Mouse (Mus musculus): ENCODE data around the gene Slc6a9. TPM values are rescaled to one million over a fixed set of nuclear protein-coding genes. Genes with fewer than 3 reads are reported as not detected.

Gene Slc6a9
- total and polyA plus RNA-seq, 2 experiments from 2014 or later, result 33.7 to 35.0 TPM

DNA sequence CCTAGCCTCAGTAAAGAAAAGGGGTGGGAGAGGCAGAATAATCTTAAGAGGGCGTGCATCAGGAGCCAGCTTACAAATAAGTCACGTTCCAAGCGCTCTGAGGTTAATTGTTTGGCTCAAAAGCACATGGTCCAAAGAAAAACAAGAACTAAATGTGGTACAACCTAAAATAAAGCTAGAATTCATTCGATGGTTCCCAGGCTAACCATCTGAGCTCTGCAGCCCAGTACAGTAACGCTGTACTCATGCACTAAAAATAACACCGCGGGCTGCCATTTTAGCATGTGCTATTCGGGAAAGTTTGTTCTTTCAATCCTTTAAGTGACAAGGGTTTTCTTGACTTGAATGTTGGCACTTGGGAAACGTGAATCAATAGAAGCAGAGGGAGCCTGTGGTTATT lies 26.3 kb downstream of the Slc6a9 start:
- DNase-seq, result no peak
- peaks cover 5% of the 10 kb centered on the region; the same call in 1 of the 2 replicates for H3K36me3 ChIP-seq (ENCODE audit: insufficient read depth)
- no peak overlapping the region for H3K4me2 ChIP-seq (ENCODE audit: low read depth)
- H3K27ac ChIP-seq (ENCODE audit: low read depth, low read length), result no peak overlapping the region
- no peaks in the 10 kb centered on the region for H3K9me3 ChIP-seq (ENCODE audit: low read length)
- WGBS, result 59% methylated on average over 9 of the region's 9 CpGs
- no peak overlapping the region for H3K4me3 ChIP-seq (ENCODE audit: low read depth, low read length)
- no peak overlapping the region for H3K9ac ChIP-seq
- no peak for ATAC-seq
- TF ChIP-seq CTCF (IDR thresholded peaks at IDR 0.05; ENCODE audit: low read depth), result no peak
- no peaks in the 10 kb centered on the region for H3K27me3 ChIP-seq (ENCODE audit: insufficient read depth, low read length)
- H3K4me1 ChIP-seq (ENCODE audit: insufficient read depth), result no peaks in the 10 kb centered on the region

DNA sequence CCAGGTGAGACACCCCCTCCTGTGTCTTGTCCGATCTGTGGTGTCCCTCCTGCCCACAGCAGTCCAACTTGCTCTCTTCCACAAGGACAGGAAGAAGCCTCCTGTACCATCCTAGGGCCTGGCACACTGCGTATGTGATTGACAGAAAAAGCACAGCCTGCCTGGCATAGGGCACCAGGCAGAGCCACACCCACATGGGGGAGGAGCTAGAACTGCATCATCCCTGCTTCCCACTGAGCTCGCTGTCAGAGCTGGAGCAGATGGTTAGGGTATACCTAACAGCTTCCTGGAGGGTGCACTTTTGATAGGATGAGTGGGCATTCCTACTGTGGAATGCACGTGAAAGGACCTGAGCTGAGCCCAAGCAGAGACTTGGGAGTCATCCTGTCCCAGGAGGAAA lies 28.5 kb downstream of the Slc6a9 start:
- DNase-seq (peak; percentile 76), ATAC-seq (peak; percentile 93)
- TF ChIP-seq CTCF (IDR thresholded peaks at IDR 0.05; ENCODE audit: low read depth), result no peak
- Histone ChIP-seq H3K4me3 (ENCODE audit: low read depth, low read length) (no peak overlapping the region), H3K27ac (ENCODE audit: low read depth, low read length) (0 out of 2 replicates have a peak overlapping the region, but pooled peaks have one; percentile 21), H3K4me1 (ENCODE audit: insufficient read depth) (no peaks in the 10 kb centered on the region), H3K9ac (no peak overlapping the region), H3K4me2 (ENCODE audit: low read depth) (no peak overlapping the region), H3K36me3 (ENCODE audit: insufficient read depth) (peaks cover 3% of the 10 kb centered on the region; the same call in 1 of the 2 replicates), H3K27me3 (ENCODE audit: insufficient read depth, low read length) (no peaks in the 10 kb centered on the region), H3K9me3 (ENCODE audit: low read length) (no peaks in the 10 kb centered on the region)
- 30% methylated on average over 4 of the region's 4 CpGs for WGBS

DNA sequence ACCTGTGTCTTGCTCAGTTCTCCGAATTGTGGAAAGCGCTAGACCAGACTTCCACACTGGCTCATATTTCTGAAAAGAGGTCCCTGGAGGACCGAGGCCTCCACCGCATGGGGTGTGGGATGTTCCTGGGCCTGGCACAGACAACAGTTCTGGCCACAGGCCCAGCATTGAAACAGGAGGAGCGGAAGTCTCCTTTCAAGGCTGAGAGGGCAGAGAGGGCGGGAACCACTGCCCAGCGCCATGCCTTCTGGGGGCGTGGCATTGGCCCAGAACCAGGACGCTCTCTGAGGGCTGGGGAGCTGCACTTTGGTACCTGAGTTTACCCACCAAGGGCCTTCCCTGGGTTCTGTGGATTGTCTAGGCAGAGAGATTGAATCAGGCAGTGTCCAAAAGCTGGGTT lies 31.8 kb downstream of the Slc6a9 start:
- 40% methylated on average over 9 of the region's 9 CpGs for WGBS
- H3K4me2 ChIP-seq (ENCODE audit: low read depth), result no peak overlapping the region
- no peak overlapping the region for H3K4me3 ChIP-seq (ENCODE audit: low read depth, low read length)
- no peak for ATAC-seq
- H3K4me1 ChIP-seq (ENCODE audit: insufficient read depth), result no peaks in the 10 kb centered on the region
- no peak overlapping the region for H3K27ac ChIP-seq (ENCODE audit: low read depth, low read length)
- no peak overlapping the region for H3K9ac ChIP-seq
- no peaks in the 10 kb centered on the region for H3K36me3 ChIP-seq (ENCODE audit: insufficient read depth)
- DNase-seq, result no peak
- H3K27me3 ChIP-seq (ENCODE audit: insufficient read depth, low read length), result no peaks in the 10 kb centered on the region
- TF ChIP-seq CTCF (IDR thresholded peaks at IDR 0.05; ENCODE audit: low read depth), result no peak
- no peaks in the 10 kb centered on the region for H3K9me3 ChIP-seq (ENCODE audit: low read length)

DNA sequence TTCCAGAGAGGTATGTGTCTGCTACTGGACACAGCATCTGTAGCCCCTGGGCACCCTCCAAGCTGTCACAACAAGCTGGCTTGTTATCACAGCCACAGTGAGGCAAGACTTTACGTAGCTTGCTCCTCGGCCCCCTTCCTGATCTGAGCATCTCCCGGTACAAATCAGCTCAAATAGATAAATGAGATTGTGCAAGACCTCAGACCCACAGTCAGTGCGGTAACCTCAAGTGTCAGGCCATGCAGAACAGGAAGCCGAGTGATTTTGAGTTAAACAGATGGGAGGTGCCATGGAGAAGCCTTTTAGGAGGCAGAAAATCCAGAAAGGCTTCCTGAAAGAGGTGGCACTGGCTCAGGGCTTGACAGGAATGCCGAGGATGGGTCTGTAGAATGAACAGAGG lies 32.7 kb downstream of the Slc6a9 start:
- no peak overlapping the region for H3K4me2 ChIP-seq (ENCODE audit: low read depth)
- H3K4me1 ChIP-seq (ENCODE audit: insufficient read depth), result no peaks in the 10 kb centered on the region
- DNase-seq (no peak), ATAC-seq (no peak)
- H3K4me3 ChIP-seq (ENCODE audit: low read depth, low read length), result no peak overlapping the region
- H3K36me3 ChIP-seq (ENCODE audit: insufficient read depth), result peaks cover 3% of the 10 kb centered on the region; the same call in 1 of the 2 replicates
- no peak overlapping the region for H3K27ac ChIP-seq (ENCODE audit: low read depth, low read length)
- H3K27me3 ChIP-seq (ENCODE audit: insufficient read depth, low read length), result no peaks in the 10 kb centered on the region
- no peaks in the 10 kb centered on the region for H3K9me3 ChIP-seq (ENCODE audit: low read length)
- 81% methylated on average over 6 of the region's 6 CpGs for WGBS
- H3K9ac ChIP-seq, result no peak overlapping the region
- TF ChIP-seq CTCF (IDR thresholded peaks at IDR 0.05; ENCODE audit: low read depth), result no peak

DNA sequence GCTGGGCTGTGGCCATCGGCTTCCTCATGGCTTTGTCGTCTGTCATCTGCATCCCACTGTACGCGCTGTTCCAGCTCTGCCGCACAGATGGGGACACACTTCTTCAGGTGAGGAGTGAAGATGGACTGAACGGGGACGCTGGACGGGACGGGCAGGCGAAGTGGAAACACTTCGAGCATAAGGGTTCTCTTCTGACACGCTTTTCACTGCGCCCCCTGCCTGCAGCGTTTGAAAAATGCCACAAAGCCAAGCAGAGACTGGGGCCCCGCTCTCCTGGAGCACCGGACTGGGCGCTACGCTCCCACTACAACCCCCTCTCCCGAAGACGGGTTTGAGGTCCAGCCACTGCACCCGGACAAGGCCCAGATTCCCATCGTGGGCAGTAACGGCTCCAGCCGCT lies 33.5 kb downstream of the Slc6a9 start:
- peak; percentile 83 for TF ChIP-seq CTCF (IDR thresholded peaks at IDR 0.05; ENCODE audit: low read depth)
- Histone ChIP-seq H3K4me3 (ENCODE audit: low read depth, low read length) (no peak overlapping the region), H3K9ac (no peak overlapping the region), H3K27me3 (ENCODE audit: insufficient read depth, low read length) (no peaks in the 10 kb centered on the region), H3K4me2 (ENCODE audit: low read depth) (no peak overlapping the region), H3K9me3 (ENCODE audit: low read length) (no peaks in the 10 kb centered on the region), H3K4me1 (ENCODE audit: insufficient read depth) (no peaks in the 10 kb centered on the region), H3K27ac (ENCODE audit: low read depth, low read length) (no peak overlapping the region), H3K36me3 (ENCODE audit: insufficient read depth) (peaks cover 3% of the 10 kb centered on the region; the same call in 1 of the 2 replicates)
- DNase-seq, result peak; percentile 69
- ATAC-seq, result peak; percentile 27; the same call in 1 of the 2 replicates
- WGBS, result 12% methylated on average over 24 of the region's 24 CpGs

DNA sequence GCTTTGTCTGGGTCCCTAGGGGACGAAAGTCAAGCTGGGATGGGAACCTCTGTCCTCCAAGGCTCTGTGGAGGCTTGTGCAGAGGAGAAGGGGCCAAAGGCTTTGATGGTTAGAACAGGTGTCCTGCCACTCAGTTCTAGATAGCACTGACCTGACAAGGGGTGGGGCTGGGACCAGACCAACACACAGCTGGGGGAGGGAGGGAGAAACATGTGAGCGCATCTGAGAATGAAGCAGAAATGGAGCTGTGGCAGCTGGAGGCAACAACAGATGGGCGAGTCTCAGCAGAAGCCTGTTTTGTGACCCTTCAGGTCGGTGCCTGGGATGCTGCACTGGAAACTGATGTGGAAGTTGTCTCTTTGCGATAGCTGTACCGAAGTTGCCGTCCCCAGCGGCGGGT lies 35.0 kb downstream of the Slc6a9 start:
- no peaks in the 10 kb centered on the region for H3K27me3 ChIP-seq (ENCODE audit: insufficient read depth, low read length)
- no peak overlapping the region for H3K4me2 ChIP-seq (ENCODE audit: low read depth)
- TF ChIP-seq CTCF (IDR thresholded peaks at IDR 0.05; ENCODE audit: low read depth), result no peak
- DNase-seq (no peak), ATAC-seq (no peak)
- H3K9me3 ChIP-seq (ENCODE audit: low read length), result no peaks in the 10 kb centered on the region
- H3K9ac ChIP-seq, result no peak overlapping the region
- H3K36me3 ChIP-seq (ENCODE audit: insufficient read depth), result peaks cover 15% of the 10 kb centered on the region
- H3K4me1 ChIP-seq (ENCODE audit: insufficient read depth), result no peaks in the 10 kb centered on the region
- H3K27ac ChIP-seq (ENCODE audit: low read depth, low read length), result no peak overlapping the region
- WGBS, result 76% methylated on average over 9 of the region's 9 CpGs
- H3K4me3 ChIP-seq (ENCODE audit: low read depth, low read length), result no peak overlapping the region

DNA sequence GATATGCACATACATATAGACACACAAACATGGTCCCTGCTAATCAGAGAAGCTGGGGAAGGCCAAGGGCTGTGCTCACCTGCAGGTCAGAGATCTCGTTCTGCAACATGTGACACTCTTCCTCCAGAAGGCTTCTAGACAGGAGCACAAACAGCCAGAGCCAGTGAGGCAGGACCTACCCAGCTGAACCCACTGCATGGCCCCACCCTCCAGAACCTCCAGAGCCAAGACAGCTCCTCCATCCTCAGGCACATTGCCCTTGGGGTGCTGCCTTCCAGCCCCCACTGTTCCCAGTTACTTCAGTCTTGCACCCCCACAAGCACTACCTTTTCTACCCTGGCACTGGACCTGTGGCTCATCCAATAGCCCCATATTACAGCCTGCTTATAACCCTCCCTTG lies 36.1 kb downstream of the Slc6a9 start:
- no peaks in the 10 kb centered on the region for H3K9me3 ChIP-seq (ENCODE audit: low read length)
- H3K36me3 ChIP-seq (ENCODE audit: insufficient read depth), result peaks cover 26% of the 10 kb centered on the region
- DNase-seq (no peak), ATAC-seq (no peak)
- no peak overlapping the region for H3K4me3 ChIP-seq (ENCODE audit: low read depth, low read length)
- no peaks in the 10 kb centered on the region for H3K4me1 ChIP-seq (ENCODE audit: insufficient read depth)
- TF ChIP-seq CTCF (IDR thresholded peaks at IDR 0.05; ENCODE audit: low read depth), result no peak
- no peak overlapping the region for H3K27ac ChIP-seq (ENCODE audit: low read depth, low read length)
- no peaks in the 10 kb centered on the region for H3K27me3 ChIP-seq (ENCODE audit: insufficient read depth, low read length)
- H3K4me2 ChIP-seq (ENCODE audit: low read depth), result no peak overlapping the region
- WGBS, result 61% methylated on average over 1 of the region's 1 CpGs
- H3K9ac ChIP-seq, result no peak overlapping the region
